Mouse (Mus musculus): ENCODE data around the gene Tmem121. TPM values are rescaled to one million over a fixed set of nuclear protein-coding genes. Genes with fewer than 3 reads are reported as not detected.
A peak's percentile ranks its signal among the peaks of the same experiment; 100 is the strongest.

Gene Tmem121
- polyA plus RNA-seq, 1 experiment, result 8.3 TPM

DNA sequence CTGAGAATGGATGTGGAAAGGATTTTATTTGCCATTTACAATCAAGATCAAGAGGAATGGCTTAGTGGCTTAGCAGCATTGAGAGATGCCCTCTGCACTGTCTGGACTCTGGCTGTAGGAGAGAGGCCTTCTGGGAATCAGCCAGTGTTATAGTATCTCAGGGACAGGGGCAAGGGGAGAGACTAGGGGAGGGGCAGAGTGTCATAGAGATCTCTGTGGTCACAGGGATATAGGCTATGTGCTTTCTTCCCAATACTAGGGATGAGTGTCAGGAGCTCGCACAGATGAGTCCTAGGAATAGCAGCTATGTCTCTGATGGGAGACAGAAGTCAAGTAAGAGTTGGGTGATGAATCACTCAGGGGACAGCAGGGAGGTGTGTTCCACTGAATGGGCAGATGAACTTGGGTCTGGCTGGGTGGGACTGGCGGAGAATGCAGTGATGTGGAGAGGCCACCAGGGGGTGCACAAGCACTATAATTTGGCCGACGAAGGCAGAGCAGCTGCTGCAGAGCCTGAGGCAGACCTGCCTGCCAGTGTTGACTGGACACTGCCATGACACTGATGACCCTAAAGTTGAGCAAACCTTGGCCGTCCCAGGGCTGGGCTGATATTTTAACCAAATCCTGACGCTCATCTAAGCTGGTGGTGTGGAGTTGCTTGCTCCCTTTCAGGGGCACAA is 30.1 kb downstream of the Tmem121 start:
- Histone ChIP-seq H3K27ac (ENCODE audit: insufficient read depth, low read length) (no peak overlapping the region), H3K4me1 (ENCODE audit: control insufficient read depth, insufficient read depth, low read length) (no peaks in the 10 kb centered on the region), H3K4me3 (ENCODE audit: insufficient read depth, low read length) (no peak overlapping the region)
- TF ChIP-seq POLR2A (IDR thresholded peaks at IDR 0.05; ENCODE audit: low read depth, low read length) (no peak), CTCF (IDR thresholded peaks at IDR 0.05; ENCODE audit: borderline replicate concordance, insufficient read depth, low read length) (peak; percentile 82)

DNA sequence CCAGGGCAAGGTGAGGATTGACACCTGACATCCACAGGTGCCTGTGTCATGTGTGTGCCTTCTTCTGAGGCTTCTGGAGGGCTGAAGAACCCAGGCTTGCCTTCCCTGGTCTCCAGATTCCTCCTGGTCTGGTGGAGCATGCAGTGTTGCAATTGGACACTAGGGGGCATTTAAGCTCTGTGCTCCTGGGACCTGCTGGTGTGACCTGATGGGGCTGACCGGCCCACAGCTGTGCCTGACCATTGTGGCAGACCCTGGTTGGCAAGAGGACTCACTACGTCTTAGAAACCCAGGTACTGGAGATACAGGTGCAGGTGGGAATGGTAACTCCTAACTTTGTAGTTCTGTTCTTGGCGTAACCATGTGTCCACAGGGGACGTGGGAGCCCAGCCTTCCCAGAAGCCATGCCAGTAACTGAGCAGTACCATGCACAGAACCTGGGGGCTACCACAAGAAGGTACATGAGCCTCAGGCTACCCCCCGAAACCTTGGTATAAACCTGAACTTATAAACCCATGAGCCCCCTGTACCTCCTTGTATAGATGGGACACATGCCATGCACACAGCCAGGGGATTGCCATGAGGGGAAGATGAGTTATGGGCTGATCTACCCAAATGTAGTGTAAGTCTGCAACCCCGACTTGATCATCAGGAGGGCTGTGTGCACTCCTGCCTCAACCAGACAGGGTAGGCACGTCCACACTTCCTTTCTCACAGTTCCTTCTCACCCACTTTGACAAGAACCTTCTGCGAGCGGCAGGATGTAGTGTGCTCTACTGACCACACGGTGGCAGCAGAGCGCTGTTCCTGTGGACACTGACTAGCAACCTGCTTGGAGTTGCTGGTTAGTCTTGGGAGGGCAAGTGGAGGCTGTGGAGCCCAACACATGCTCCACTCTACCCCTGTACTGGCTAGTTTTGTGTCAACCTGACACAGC is 31.8 kb downstream of the Tmem121 start:
- Histone ChIP-seq H3K27ac (ENCODE audit: insufficient read depth, low read length) (no peak overlapping the region), H3K4me1 (ENCODE audit: control insufficient read depth, insufficient read depth, low read length) (no peaks in the 10 kb centered on the region), H3K4me3 (ENCODE audit: insufficient read depth, low read length) (no peak overlapping the region)
- TF ChIP-seq POLR2A (IDR thresholded peaks at IDR 0.05; ENCODE audit: low read depth, low read length) (no peak), CTCF (IDR thresholded peaks at IDR 0.05; ENCODE audit: borderline replicate concordance, insufficient read depth, low read length) (peak; percentile 99)

DNA sequence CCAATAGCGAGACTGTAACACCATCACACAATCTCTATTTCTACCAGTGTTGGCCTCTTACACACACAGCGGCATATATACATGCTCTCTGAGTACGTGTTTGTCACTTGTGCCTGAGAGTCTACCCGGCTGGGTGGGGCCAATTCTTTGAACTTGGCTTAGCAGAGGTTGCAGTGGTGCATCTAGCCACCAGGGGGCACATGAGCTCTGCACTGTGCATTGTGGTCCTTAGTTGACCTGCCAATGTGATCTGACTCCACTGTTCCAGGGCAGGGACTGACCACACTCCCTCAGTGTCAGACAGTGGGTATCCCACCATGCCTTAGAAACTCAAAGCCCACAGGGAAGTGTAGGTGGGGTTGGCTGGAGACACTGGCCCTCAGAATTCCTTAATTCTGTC is 34.1 kb downstream of the Tmem121 start:
- Histone ChIP-seq H3K27ac (ENCODE audit: insufficient read depth, low read length) (no peak overlapping the region), H3K4me1 (ENCODE audit: control insufficient read depth, insufficient read depth, low read length) (no peaks in the 10 kb centered on the region), H3K4me3 (ENCODE audit: insufficient read depth, low read length) (no peak overlapping the region)
- no peak for TF ChIP-seq POLR2A (IDR thresholded peaks at IDR 0.05; ENCODE audit: low read depth, low read length)
- TF ChIP-seq CTCF (IDR thresholded peaks at IDR 0.05; ENCODE audit: borderline replicate concordance, insufficient read depth, low read length), result peak; percentile 79; the same call in 1 of the 2 replicates

DNA sequence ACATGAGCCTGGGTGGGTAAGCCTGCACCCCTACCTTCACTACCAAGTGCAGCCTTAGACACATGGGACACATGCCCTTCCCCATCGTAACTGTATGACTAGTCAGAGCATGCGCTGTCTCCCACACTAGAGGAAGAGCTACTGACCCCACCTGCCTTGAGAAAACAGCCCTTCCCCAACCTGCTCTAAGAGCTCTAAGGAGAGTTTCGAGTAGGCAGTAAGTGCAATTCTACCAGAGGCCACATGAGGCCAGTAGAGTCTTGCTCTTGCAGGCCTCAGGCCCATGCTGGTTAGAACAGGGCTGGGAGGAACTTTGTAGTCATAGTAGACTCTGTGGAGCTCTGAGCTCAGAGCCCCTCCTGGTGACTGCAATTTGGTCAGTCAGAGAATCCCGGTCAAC is 34.7 kb downstream of the Tmem121 start:
- H3K27ac ChIP-seq (ENCODE audit: insufficient read depth, low read length), result no peak overlapping the region
- no peak for TF ChIP-seq POLR2A (IDR thresholded peaks at IDR 0.05; ENCODE audit: low read depth, low read length)
- TF ChIP-seq CTCF (IDR thresholded peaks at IDR 0.05; ENCODE audit: borderline replicate concordance, insufficient read depth, low read length), result peak; percentile 54; the same call in 1 of the 2 replicates
- no peaks in the 10 kb centered on the region for H3K4me1 ChIP-seq (ENCODE audit: control insufficient read depth, insufficient read depth, low read length)
- no peak overlapping the region for H3K4me3 ChIP-seq (ENCODE audit: insufficient read depth, low read length)

DNA sequence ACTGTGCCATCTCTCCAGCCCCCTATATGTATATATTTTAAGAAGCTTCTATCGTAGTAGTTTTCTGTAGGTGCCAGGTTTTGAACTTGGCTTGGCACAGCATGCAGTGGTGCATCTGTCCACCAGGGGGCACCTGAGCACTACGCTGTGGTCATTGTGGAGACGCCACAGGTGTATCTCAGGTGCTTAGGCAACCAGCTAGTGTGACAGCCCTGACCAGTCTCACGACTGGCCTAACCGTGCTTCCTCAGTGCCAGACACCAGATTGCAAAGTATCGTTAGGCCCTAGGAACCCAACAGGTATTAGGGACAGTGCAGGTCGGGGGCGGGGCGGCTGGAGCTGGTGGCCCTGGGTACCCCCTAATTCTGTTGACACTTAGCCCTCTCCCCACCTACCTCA is 35.6 kb downstream of the Tmem121 start:
- no peak overlapping the region for H3K27ac ChIP-seq (ENCODE audit: insufficient read depth, low read length)
- peak; percentile 51; the same call in 1 of the 2 replicates for TF ChIP-seq CTCF (IDR thresholded peaks at IDR 0.05; ENCODE audit: borderline replicate concordance, insufficient read depth, low read length)
- no peak for TF ChIP-seq POLR2A (IDR thresholded peaks at IDR 0.05; ENCODE audit: low read depth, low read length)

DNA sequence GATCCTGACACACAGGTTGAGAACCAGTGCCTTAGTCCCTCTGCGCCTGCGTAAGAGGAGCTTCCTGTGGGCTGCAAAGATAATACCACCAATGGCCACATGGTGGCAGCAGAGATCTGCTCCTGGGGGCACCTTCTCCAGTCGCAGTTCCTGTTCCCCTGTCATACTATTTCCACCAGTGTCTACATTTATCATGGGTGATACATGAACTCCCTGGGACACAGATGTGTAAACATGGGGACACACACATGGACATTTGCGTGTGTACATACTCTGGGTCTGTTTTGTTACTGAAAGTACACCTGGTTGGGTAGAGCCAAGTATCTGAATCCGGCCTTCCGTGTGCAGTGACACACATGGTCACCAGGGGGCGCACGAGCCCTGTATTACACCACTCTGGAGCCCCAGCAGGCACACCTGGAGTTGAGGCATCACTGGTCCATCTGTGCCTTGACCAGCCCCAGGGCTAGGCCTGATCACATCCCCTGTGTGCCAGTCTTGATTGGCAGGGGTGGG is 36.4 kb downstream of the Tmem121 start:
- TF ChIP-seq CTCF (IDR thresholded peaks at IDR 0.05; ENCODE audit: borderline replicate concordance, insufficient read depth, low read length), result peak; percentile 68
- TF ChIP-seq POLR2A (IDR thresholded peaks at IDR 0.05; ENCODE audit: low read depth, low read length), result no peak
- Histone ChIP-seq H3K27ac (ENCODE audit: insufficient read depth, low read length) (no peak overlapping the region), H3K4me1 (ENCODE audit: control insufficient read depth, insufficient read depth, low read length) (no peaks in the 10 kb centered on the region), H3K4me3 (ENCODE audit: insufficient read depth, low read length) (no peak overlapping the region)

More for the DNA sequence above, 35.6 kb downstream of the Tmem121 start:
- H3K4me1 ChIP-seq (ENCODE audit: control insufficient read depth, insufficient read depth, low read length), result no peaks in the 10 kb centered on the region
- H3K4me3 ChIP-seq (ENCODE audit: insufficient read depth, low read length), result no peak overlapping the region

DNA sequence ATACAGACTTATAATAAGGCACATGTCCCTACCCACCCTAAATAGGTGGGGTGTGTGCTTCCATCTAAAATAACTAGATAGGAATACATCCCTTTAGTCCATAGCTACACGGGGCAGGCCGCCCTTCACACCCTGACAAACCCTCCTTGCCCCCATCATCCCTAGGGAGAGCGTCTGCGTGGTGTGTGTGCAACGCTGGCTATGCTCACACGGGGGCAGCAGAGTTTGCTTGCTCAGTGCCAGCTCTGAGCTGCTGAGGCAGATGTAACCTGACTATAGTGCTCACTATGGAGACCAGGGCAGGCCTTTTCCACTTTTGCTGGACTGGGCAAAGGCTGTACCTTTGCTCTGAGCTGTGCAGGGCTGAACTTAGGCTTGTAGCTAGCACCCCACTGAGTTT is 37.0 kb downstream of the Tmem121 start:
- H3K4me3 ChIP-seq (ENCODE audit: insufficient read depth, low read length), result no peak overlapping the region
- H3K4me1 ChIP-seq (ENCODE audit: control insufficient read depth, insufficient read depth, low read length), result no peaks in the 10 kb centered on the region
- no peak overlapping the region for H3K27ac ChIP-seq (ENCODE audit: insufficient read depth, low read length)
- TF ChIP-seq CTCF (IDR thresholded peaks at IDR 0.05; ENCODE audit: borderline replicate concordance, insufficient read depth, low read length) (peak; percentile 78), POLR2A (IDR thresholded peaks at IDR 0.05; ENCODE audit: low read depth, low read length) (no peak)

DNA sequence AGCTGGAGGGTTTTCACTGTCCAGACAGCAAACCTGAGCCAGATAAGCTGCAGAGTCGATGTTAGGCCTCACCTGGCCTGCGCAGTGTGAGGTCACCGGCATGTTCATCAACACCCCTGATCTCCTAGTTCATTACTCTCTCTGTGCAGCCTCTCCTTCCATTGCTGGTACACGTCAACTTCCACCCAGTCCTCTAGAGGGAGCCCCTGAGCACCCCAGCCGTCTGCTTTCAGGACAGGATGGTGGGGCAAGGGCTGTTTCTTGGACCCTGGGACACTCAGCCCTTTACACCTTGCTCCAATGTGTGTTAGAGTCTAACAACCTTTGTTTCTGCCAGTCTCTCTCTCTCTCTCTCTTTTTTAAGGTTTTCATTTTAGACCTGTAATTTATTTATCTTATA is 38.5 kb downstream of the Tmem121 start:
- no peak for TF ChIP-seq POLR2A (IDR thresholded peaks at IDR 0.05; ENCODE audit: low read depth, low read length)
- TF ChIP-seq CTCF (IDR thresholded peaks at IDR 0.05; ENCODE audit: borderline replicate concordance, insufficient read depth, low read length), result no peak
- Histone ChIP-seq H3K4me3 (ENCODE audit: insufficient read depth, low read length) (no peak overlapping the region), H3K4me1 (ENCODE audit: control insufficient read depth, insufficient read depth, low read length) (no peaks in the 10 kb centered on the region), H3K27ac (ENCODE audit: insufficient read depth, low read length) (no peak overlapping the region)

DNA sequence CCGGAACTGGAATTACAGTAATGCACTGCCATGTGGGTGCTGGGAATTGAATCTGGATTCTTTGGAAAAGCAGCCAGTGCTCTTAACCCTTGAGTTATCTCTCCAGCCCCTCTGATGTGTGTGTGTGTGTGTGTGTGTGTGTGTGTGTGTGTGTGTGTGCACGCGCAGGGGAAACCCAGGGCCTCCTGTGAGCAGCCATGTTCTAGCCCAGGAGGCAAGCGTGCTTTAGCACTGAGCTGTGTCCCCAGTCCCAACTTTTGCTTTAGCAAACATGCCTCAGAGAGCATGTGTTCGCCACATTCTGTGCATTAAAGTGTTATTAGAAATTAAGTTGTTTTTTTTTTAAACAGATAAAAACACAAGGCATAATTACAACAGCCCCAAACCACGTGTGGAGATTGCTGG is 39.0 kb downstream of the Tmem121 start:
- Histone ChIP-seq H3K4me3 (ENCODE audit: insufficient read depth, low read length) (no peak overlapping the region), H3K4me1 (ENCODE audit: control insufficient read depth, insufficient read depth, low read length) (no peaks in the 10 kb centered on the region), H3K27ac (ENCODE audit: insufficient read depth, low read length) (no peak overlapping the region)
- no peak for TF ChIP-seq CTCF (IDR thresholded peaks at IDR 0.05; ENCODE audit: borderline replicate concordance, insufficient read depth, low read length)
- no peak for TF ChIP-seq POLR2A (IDR thresholded peaks at IDR 0.05; ENCODE audit: low read depth, low read length)

Data from embryonic fibroblast, embryonic 13.5 days (primary cell).